Mouse (Mus musculus) heart, adult 2 months (tissue): ENCODE results near the gene Foxp1. TPM values are rescaled to one million over a fixed set of nuclear protein-coding genes. Genes with fewer than 3 reads are reported as not detected.

Source experiments
- DNase-seq, 2 experiments: peaks; one replicate each; pipeline ENCODE4 v3.0.0; 2021
- H3K27ac ChIP-seq: fragments of 200-600 bp; 2 replicates; pipeline ENCODE4 v1.8.1; 2022
- H3K27me3 ChIP-seq: fragments of 200-500 bp; 2 replicates; pipeline ENCODE4 v1.6.1; 2012; ENCODE audit warnings: mild to moderate bottlenecking, low read length, inconsistent platforms, mixed read lengths; ENCODE audit not compliant: control insufficient read depth, insufficient read depth
- H3K36me3 ChIP-seq: fragments of 200-500 bp; 2 replicates; pipeline ENCODE4 v1.6.1; 2012; ENCODE audit warnings: low read length, inconsistent platforms; ENCODE audit not compliant: control insufficient read depth, insufficient read depth
- H3K4me1 ChIP-seq: fragments of 200-500 bp; 2 replicates; pipeline ENCODE4 v1.6.1; 2011; ENCODE audit warnings: low read length; ENCODE audit not compliant: control insufficient read depth, insufficient read depth
- H3K4me3 ChIP-seq: fragments of 200-600 bp; 2 replicates; pipeline ENCODE4 v1.8.1; 2022
- H3K79me2 ChIP-seq: fragments of 200-500 bp; replicated peaks from 2 replicates; pipeline ENCODE4 v1.6.1; 2012; ENCODE audit warnings: mild to moderate bottlenecking, inconsistent platforms, low read length, moderate library complexity, mixed read lengths; ENCODE audit not compliant: control insufficient read depth, insufficient read depth
- H3K9ac ChIP-seq: fragments of 200-500 bp; 2 replicates; pipeline ENCODE4 v1.6.1; 2012; ENCODE audit warnings: low read depth, mild to moderate bottlenecking, control low read depth, inconsistent platforms, low read length, mixed read lengths
- CTCF ChIP-seq: fragments of 200-600 bp; IDR thresholded peaks from 2 replicates; pipeline ENCODE4 v1.8.1; 2022; ENCODE audit warnings: antibody characterized with exemption, mild to moderate bottlenecking, moderate library complexity
- EP300 ChIP-seq: fragments of 200-500 bp; IDR thresholded peaks from 2 replicates; pipeline ENCODE4 v1.6.1; 2011; ENCODE audit warnings: low read depth, low read length, control low read depth; ENCODE audit not compliant: insufficient read depth
- POLR2A ChIP-seq: fragments of 200-500 bp; IDR thresholded peaks from 2 replicates; pipeline ENCODE4 v1.6.1; 2011; ENCODE audit warnings: mild to moderate bottlenecking, low read depth, low read length, control low read depth; ENCODE audit not compliant: insufficient read depth
- WGBS: fragments of 180-500 bp; shearing (Covaris S2); methylation state at CpG from one replicate; pipeline ENCODE4 v1.1.7; 2018; 5-methylcytosine and 5-hydroxymethylcytosine counted together
- intact Hi-C: fragments of 180-260 bp; cut with DNase I; formaldehyde crosslinking; loops from one replicate; pipeline ENCODE4 v1.15.1; 2025
- polyA plus RNA-seq: library from polyadenylated mRNA; depleted of rRNA; stranded (reverse); fragments of >200 nt; gene quantifications from 2 replicates; pipeline ENCODE4 v1.2.3, GENCODE M21; 2012
- total RNA-seq, 2 experiments: library from RNA; stranded (reverse); gene quantifications; 2 replicates each; pipeline ENCODE4 v1.2.3; 2021

The Foxp1 gene
- total and polyA plus RNA-seq, 3 experiments: 22.9 to 31.6 (median 26.4) TPM

GRCm38 (mm10) chr6:99263886-99264185 lies 258.7 kb downstream of the Foxp1 start:
- intact Hi-C loops: no loop called here
- H3K27ac ChIP-seq: no peak overlapping the region
- DNase-seq: no peak
- 35% methylated on average over 2 of the region's 2 CpGs for WGBS
- no peak overlapping the region for H3K9ac ChIP-seq
- H3K36me3 ChIP-seq: peaks cover 5% of the 10 kb centered on the region; the same call in 1 of the 2 replicates
- no peak overlapping the region for H3K4me3 ChIP-seq
- peaks cover 12% of the 10 kb centered on the region for H3K4me1 ChIP-seq
- TF ChIP-seq POLR2A (no peak), CTCF (no peak), EP300 (no peak)
- no peaks in the 10 kb centered on the region; the same call in 1 of the 2 replicates for H3K79me2 ChIP-seq
- H3K27me3 ChIP-seq: no peaks in the 10 kb centered on the region

DNA sequence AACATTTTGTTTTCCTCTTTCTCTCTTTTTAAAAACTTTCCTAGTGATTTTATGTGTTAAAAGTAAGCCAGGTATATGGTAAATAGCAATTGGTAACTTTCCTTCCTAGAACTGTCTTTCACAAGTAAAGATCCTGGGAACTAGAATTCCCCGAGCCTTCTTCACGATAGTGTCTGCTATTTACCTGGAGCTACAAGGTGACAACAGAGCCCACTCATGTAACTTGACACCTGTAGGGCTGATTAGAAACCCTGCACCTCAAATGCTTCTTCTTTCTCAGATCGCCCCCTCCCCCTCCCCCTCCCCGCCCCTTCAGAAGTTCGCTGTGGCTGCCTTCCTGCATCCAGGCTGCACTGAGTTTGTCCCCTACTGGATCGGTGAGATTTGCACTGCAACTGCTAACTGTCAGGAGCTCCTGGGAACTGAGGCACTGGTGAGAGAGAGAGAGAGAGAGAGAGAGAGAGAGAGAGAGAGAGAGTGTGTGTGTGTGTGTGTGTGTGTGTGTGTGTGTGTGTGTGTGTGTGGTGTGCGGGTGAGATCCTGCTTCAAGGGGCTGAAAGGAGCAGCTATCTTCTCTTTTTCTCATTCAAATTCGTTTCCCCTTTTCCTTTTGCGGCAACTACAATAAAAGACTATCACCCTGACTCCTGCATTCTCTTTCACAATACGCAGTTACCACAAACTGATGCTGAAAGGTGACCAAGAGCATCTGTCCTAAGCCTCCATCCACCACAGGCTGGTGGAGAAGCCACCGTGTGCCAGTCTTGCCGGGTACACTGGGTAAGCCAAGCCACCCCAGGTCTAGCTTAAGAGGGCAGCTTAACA lies 259.2 kb downstream of the Foxp1 start:
- peaks cover 5% of the 10 kb centered on the region; the same call in 1 of the 2 replicates for H3K36me3 ChIP-seq
- TF ChIP-seq CTCF (no peak), EP300 (no peak), POLR2A (no peak)
- H3K27ac ChIP-seq: no peak overlapping the region
- no peak for DNase-seq
- no peaks in the 10 kb centered on the region for H3K27me3 ChIP-seq
- no peaks in the 10 kb centered on the region; the same call in 1 of the 2 replicates for H3K79me2 ChIP-seq
- no peak overlapping the region for H3K9ac ChIP-seq
- peaks cover 12% of the 10 kb centered on the region for H3K4me1 ChIP-seq
- intact Hi-C loops: no loop called here
- H3K4me3 ChIP-seq: no peak overlapping the region
- WGBS: 56% methylated on average over 12 of the region's 12 CpGs

DNA sequence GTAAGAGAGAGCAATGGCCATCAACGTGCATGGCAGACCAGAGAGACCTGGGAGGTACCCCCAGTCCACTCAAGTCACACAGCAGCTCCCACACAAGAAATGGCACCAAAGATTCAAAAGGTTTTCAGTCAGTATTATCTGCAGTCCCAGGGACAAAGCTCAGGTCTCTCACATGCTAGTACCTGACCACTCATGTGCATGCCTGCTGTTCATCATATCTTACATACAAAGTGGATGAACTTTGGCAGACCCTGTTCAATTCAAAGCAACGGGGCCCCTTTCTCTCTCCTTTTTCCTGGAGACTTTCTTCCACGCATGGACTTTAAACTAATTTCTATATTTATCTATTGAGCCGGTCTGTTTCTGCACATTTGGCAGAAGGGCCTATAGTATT lies 260.8 kb downstream of the Foxp1 start:
- Histone ChIP-seq H3K36me3 (peaks cover 5% of the 10 kb centered on the region; the same call in 1 of the 2 replicates), H3K27me3 (no peaks in the 10 kb centered on the region), H3K4me3 (no peak overlapping the region), H3K79me2 (no peaks in the 10 kb centered on the region; the same call in 1 of the 2 replicates), H3K27ac (no peak overlapping the region), H3K4me1 (peaks cover 12% of the 10 kb centered on the region), H3K9ac (no peak overlapping the region)
- intact Hi-C loops: no loop called here
- TF ChIP-seq POLR2A: no peak
- TF ChIP-seq CTCF: no peak
- 59% methylated on average over 4 of the region's 4 CpGs for WGBS
- no peak for DNase-seq

DNA sequence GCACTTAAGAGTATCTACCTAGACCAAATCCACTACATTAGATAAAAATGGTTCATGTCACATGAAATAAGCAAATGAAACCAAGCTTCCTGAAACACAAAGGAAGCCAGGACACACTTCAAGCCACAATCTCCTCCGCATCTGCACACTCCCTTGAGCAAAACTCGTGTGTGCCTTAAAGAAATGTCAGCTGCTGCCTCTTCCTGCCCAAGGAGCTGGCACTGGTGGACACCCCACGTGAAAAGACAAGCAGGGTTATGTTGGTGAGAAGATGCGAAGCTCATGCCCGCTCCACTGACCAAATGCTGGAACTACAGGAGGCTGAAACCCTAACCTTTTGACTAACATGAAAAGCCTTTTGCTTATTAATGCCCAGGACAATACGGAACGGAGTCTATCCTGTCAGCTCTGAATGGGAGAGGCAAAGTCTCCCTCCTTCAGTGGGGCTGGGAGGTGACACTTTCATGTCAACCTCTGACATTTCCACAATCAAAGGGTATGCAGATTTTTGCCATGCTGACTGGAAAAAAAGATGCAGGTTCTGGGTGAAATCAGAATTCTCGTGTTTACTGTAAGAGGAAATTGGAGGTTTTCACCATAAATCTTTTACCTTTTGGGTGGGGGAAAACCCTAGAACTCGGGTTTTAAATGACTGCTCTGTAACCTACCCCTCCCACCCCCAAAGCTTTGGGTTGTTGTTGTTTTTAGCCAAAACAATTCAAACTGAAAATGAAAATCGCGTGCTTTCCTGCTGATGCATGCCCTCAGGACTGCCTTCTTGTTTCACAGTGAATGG lies 261.4 kb downstream of the Foxp1 start:
- no peak for DNase-seq
- Histone ChIP-seq H3K4me3 (no peak overlapping the region), H3K27ac (no peak overlapping the region), H3K79me2 (no peaks in the 10 kb centered on the region; the same call in 1 of the 2 replicates), H3K4me1 (peaks cover 11% of the 10 kb centered on the region), H3K36me3 (peaks cover 5% of the 10 kb centered on the region; the same call in 1 of the 2 replicates), H3K27me3 (no peaks in the 10 kb centered on the region), H3K9ac (no peak overlapping the region)
- intact Hi-C loops: no loop called here
- TF ChIP-seq POLR2A: no peak
- TF ChIP-seq CTCF: no peak
- TF ChIP-seq EP300: no peak
- 63% methylated on average over 11 of the region's 11 CpGs for WGBS

- intact Hi-C loops: no loop called here
- H3K79me2 ChIP-seq: no peaks in the 10 kb centered on the region
- no peaks in the 10 kb centered on the region for H3K4me1 ChIP-seq
- H3K36me3 ChIP-seq: no peaks in the 10 kb centered on the region
- DNase-seq: no peak
- TF ChIP-seq CTCF (no peak), EP300 (no peak), POLR2A (no peak)
- no peaks in the 10 kb centered on the region for H3K27me3 ChIP-seq
- 85% methylated on average over 5 of the region's 5 CpGs for WGBS
- H3K27ac ChIP-seq: no peak overlapping the region
- H3K4me3 ChIP-seq: no peak overlapping the region
- H3K9ac ChIP-seq: no peak overlapping the region
Observed at GRCm38 (mm10) chr6:99258346-99258745, 264.2 kb downstream of the Foxp1 start.

DNA sequence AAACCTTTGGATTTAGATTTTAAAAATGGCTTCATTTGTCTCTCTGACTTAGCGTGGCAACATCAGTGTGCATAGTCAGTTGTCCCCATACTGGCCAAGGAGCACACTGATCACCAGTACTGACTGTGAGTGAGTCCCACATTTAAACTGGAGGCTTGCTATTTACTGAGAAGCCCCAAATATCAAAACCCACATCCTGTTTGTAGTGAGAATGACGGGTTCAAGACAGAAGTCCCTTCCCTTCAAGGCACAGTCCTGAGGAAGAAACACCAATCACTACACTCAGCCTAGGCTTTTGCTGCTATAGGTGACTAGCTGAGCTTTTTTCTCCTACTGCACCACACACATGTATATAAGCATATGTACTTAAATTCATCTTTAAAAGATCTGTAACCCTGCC lies 264.8 kb downstream of the Foxp1 start:
- Histone ChIP-seq H3K9ac (no peak overlapping the region), H3K79me2 (no peaks in the 10 kb centered on the region), H3K4me1 (no peaks in the 10 kb centered on the region), H3K27me3 (no peaks in the 10 kb centered on the region), H3K4me3 (no peak overlapping the region), H3K27ac (no peak overlapping the region), H3K36me3 (no peaks in the 10 kb centered on the region)
- 82% methylated on average over 2 of the region's 2 CpGs for WGBS
- intact Hi-C loops: no loop called here
- TF ChIP-seq POLR2A (no peak), CTCF (no peak), EP300 (no peak)
- no peak for DNase-seq
